Mouse (Mus musculus) ES-CJ7 (cell line): ENCODE measurements around the gene Glce.

Experiments used
- DNase-seq: peaks from one replicate; pipeline ENCODE4 v3.0.0; 2011; ENCODE audit warnings: low read depth, low spot score

Gene Glce

GRCm38 (mm10) chr9:62122508-62123215, at the start of gene Glce:
Gene Glce (minus strand): TSS chr9:62122655.
- peak; percentile 99 for DNase-seq

- DNase-seq: no peak
Measured at GRCm38 (mm10) chr9:62172239-62172638, 49.8 kb upstream of the Glce start.

- DNase-seq: peak; percentile 7
Measured at GRCm38 (mm10) chr9:62170921-62171320, 48.5 kb upstream of the Glce start.

- DNase-seq: no peak
Measured at GRCm38 (mm10) chr9:62166621-62167020, 44.2 kb upstream of the Glce start.

- DNase-seq: no peak
Measured at GRCm38 (mm10) chr9:62166186-62166585, 43.7 kb upstream of the Glce start.

GRCm38 (mm10) chr9:62162889-62163291, 40.4 kb upstream of the Glce start:
- DNase-seq: no peak

- no peak for DNase-seq
Measured at GRCm38 (mm10) chr9:62160788-62161187, 38.3 kb upstream of the Glce start.

GRCm38 (mm10) chr9:62158746-62159145, 36.3 kb upstream of the Glce start:
- no peak for DNase-seq

- DNase-seq: no peak
Measured at GRCm38 (mm10) chr9:62155821-62156220, 33.4 kb upstream of the Glce start.

- DNase-seq: no peak
Measured at GRCm38 (mm10) chr9:62155400-62155799, 32.9 kb upstream of the Glce start.

- DNase-seq: no peak
Measured at GRCm38 (mm10) chr9:62154956-62155355, 32.5 kb upstream of the Glce start.

GRCm38 (mm10) chr9:62154551-62154950, 32.1 kb upstream of the Glce start:
- no peak for DNase-seq

- DNase-seq: no peak
Measured at GRCm38 (mm10) chr9:62153263-62153662, 30.8 kb upstream of the Glce start.

- DNase-seq: no peak
Measured at GRCm38 (mm10) chr9:62152506-62152905, 30.1 kb upstream of the Glce start.

GRCm38 (mm10) chr9:62145198-62145597, 22.7 kb upstream of the Glce start:
- DNase-seq: no peak

GRCm38 (mm10) chr9:62143428-62143827, 21.0 kb upstream of the Glce start:
- DNase-seq: no peak

- DNase-seq: no peak
Measured at GRCm38 (mm10) chr9:62139027-62139426, 16.6 kb upstream of the Glce start.

GRCm38 (mm10) chr9:62137259-62137658, 14.8 kb upstream of the Glce start:
- DNase-seq: no peak

GRCm38 (mm10) chr9:62132005-62132782, 9.7 kb upstream of the Glce start:
- no peak for DNase-seq

- no peak for DNase-seq
Measured at GRCm38 (mm10) chr9:62130746-62131145, 8.3 kb upstream of the Glce start.

- no peak for DNase-seq
Measured at GRCm38 (mm10) chr9:62128056-62128455, 5.6 kb upstream of the Glce start.

- DNase-seq: no peak
Measured at GRCm38 (mm10) chr9:62125986-62126575, 3.6 kb upstream of the Glce start.

GRCm38 (mm10) chr9:62124266-62124665, 1.8 kb upstream of the Glce start:
- no peak for DNase-seq
